In genomic region chr14:122249123-122249522, GRCm38 (mm10) we compare ENCODE assay signal across 10 mouse cellular contexts.
DNase-seq lines count a peak whose midpoint lies in the region; ATAC-seq and TF ChIP-seq lines count a peak whose summit lies in the region.
"Had no signal": no experiment of that assay in that cellular context is flagged by ENCODE, and none has a peak within 500 bp of the region (broad histone marks: within the 10 kb centered on the region; RNA-seq: fewer than 3 reads in every experiment).

No protein-coding gene starts in this region.

- no peaks in the 10 kb centered on the region for H3K36me3 ChIP-seq in heart, adult 2 months (ENCODE audit: control insufficient read depth, insufficient read depth, low read length)
- H3K36me3 ChIP-seq: heart, embryonic 13.5 days; stomach, embryonic 15.5 days had no signal

- no peak for TF ChIP-seq POLR2A in heart, adult 2 months (IDR thresholded peaks at IDR 0.05; ENCODE audit: insufficient read depth, low read depth, low read length)

- intact Hi-C loops in heart, adult 2 months (cut with DNase I) = no loop called here

- H3K4me3 ChIP-seq in heart, adult 2 months = no peak overlapping the region
- H3K4me3 ChIP-seq: heart, embryonic 13.5 days; stomach, embryonic 15.5 days had no signal

- no peak overlapping the region for H3K27ac ChIP-seq in heart, adult 2 months
- H3K27ac ChIP-seq: heart, embryonic 13.5 days; stomach, embryonic 15.5 days had no signal

- no peaks in the 10 kb centered on the region for H3K79me2 ChIP-seq in heart, adult 2 months (replicated peaks; ENCODE audit: control insufficient read depth, insufficient read depth, low read length)

- H3K9ac ChIP-seq in heart, adult 2 months (ENCODE audit: low read depth, low read length) = no peak overlapping the region
- H3K9ac ChIP-seq: heart, embryonic 13.5 days; stomach, embryonic 15.5 days had no signal

- no peak for DNase-seq in heart, adult 2 months
- DNase-seq in heart, adult 18-20 months = no peak
- peak; percentile 13 to 56 for DNase-seq in spleen, postnatal 10 days (ENCODE audit: low spot score in 2 of 2)
- no peak for DNase-seq in spleen, postnatal 36 days (ENCODE audit: low spot score in 2 of 2)
- DNase-seq in induced T-regulatory cell, adult 2 months (ENCODE audit: low read depth) = peak; percentile 55
- peak; percentile 76 for DNase-seq in thymus, postnatal 4 days
- DNase-seq in MN1 (ENCODE audit: low spot score) = no peak

- no peaks in the 10 kb centered on the region for H3K4me1 ChIP-seq in heart, adult 2 months (ENCODE audit: control insufficient read depth, insufficient read depth, low read length)
- H3K4me1 ChIP-seq: heart, embryonic 13.5 days; stomach, embryonic 15.5 days had no signal

- no peak for TF ChIP-seq EP300 in heart, adult 2 months (IDR thresholded peaks at IDR 0.05; ENCODE audit: insufficient read depth, low read depth, low read length)

- ATAC-seq in cerebellum, adult (ENCODE audit: insufficient number of reproducible peaks, low FRiP score, low TSS enrichment) = no peak

- 86% methylated on average over 3 of the region's 3 CpGs for WGBS in heart, adult 2 months

- no peaks in the 10 kb centered on the region for H3K27me3 ChIP-seq in heart, adult 2 months (ENCODE audit: control insufficient read depth, insufficient read depth, low read length)
- H3K27me3 ChIP-seq: stomach, embryonic 15.5 days had no signal

- TF ChIP-seq CTCF in heart, adult 2 months (IDR thresholded peaks at IDR 0.05) = peak; percentile 48

Comparison
In these comparisons a context has a peak if more than half of its experiments do, and no peak if none do; other contexts are left out.
1. DNase-seq: peak in spleen, postnatal 10 days (2 of 2), induced T-regulatory cell, adult 2 months (single experiment) and thymus, postnatal 4 days (single experiment); none in heart, adult 2 months (0 of 2), heart, adult 18-20 months (0 of 2), spleen, postnatal 36 days (0 of 2) and MN1 (single experiment).